In the genomic region with DNA sequence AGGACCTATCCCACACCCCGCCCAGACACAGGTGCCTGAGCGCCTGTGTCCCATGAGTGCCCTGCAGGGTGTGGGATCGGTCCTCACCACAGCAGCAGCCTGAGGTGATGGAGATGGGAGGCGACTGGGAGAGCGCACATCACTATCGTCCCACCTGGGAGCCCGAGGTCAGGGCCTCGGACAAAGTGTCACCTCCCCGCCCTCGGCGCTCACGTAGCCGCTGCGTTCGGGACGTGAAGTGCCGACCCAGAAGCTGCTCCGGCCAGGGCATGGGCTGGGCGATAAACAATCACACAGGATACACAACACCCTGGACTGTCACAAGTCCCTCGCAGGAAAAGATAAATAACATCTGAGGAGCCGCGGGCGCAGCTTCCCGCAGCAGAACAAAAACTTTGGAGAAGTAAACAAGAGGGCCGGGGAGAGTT, we compare ENCODE assay signal across 8 mouse cellular contexts. TPM values are rescaled to one million over a fixed set of nuclear protein-coding genes. Genes with fewer than 3 reads are reported as not detected.
A peak's percentile ranks its signal among the peaks of the same experiment; 100 is the strongest.
DNase-seq lines count a peak whose midpoint lies in the region; ATAC-seq lines count a peak whose summit lies in the region.

No protein-coding gene starts in this region.

- H3K27ac ChIP-seq in hindbrain, embryonic 10.5 days, result no peak overlapping the region
- H3K27ac ChIP-seq in limb, embryonic 11.5 days (replicated peaks; ENCODE audit: low read depth, low read length), result no peak overlapping the region
- H3K27ac ChIP-seq in midbrain, embryonic 15.5 days, result no peak overlapping the region

- DNase-seq in heart, adult 11 months, result peak; percentile 98
- no peak for DNase-seq in heart, postnatal 4 days
- DNase-seq in hindbrain, embryonic 10.5 days (ENCODE audit: low spot score), result no peak
- peak; percentile 30 for DNase-seq in limb, embryonic 11.5 days (ENCODE audit: low spot score)
- no peak for DNase-seq in cerebellum, adult 11 months
- DNase-seq in spleen, adult 18-20 months, result no peak
- no peak for DNase-seq in B cell, adult 2 months

- 2% methylated on average over 25 of the region's 25 CpGs for WGBS in hindbrain, embryonic 10.5 days
- 1% methylated on average over 25 of the region's 25 CpGs for WGBS in limb, embryonic 11.5 days
- WGBS in midbrain, embryonic 15.5 days, result 2% methylated on average over 25 of the region's 25 CpGs

- peak; percentile 35; the same call in 1 of the 2 replicates for ATAC-seq in limb, embryonic 11.5 days (ENCODE audit: insufficient number of reproducible peaks, low FRiP score, low TSS enrichment, low read depth)
- 0 out of 2 replicates have a peak, but pooled peaks have one; percentile 63 for ATAC-seq in midbrain, embryonic 15.5 days (replicated peaks)

- no peaks in the 10 kb centered on the region for H3K36me3 ChIP-seq in hindbrain, embryonic 10.5 days
- no peaks in the 10 kb centered on the region for H3K36me3 ChIP-seq in limb, embryonic 11.5 days (ENCODE audit: control insufficient read depth, insufficient read depth, low read length)
- H3K36me3 ChIP-seq in midbrain, embryonic 15.5 days (replicated peaks), result no peaks in the 10 kb centered on the region

- peaks cover 65% of the 10 kb centered on the region for H3K27me3 ChIP-seq in hindbrain, embryonic 10.5 days (ENCODE audit: insufficient read depth, poor library complexity, severe bottlenecking)
- peaks cover 25% of the 10 kb centered on the region for H3K27me3 ChIP-seq in limb, embryonic 11.5 days (ENCODE audit: control insufficient read depth, insufficient read depth, low read length)
- peaks cover 37% of the 10 kb centered on the region for H3K27me3 ChIP-seq in midbrain, embryonic 15.5 days (replicated peaks)

- H3K4me1 ChIP-seq in hindbrain, embryonic 10.5 days (replicated peaks), result peaks cover 36% of the 10 kb centered on the region
- H3K4me1 ChIP-seq in limb, embryonic 11.5 days (ENCODE audit: control insufficient read depth, insufficient read depth, low read length), result peaks cover 9% of the 10 kb centered on the region; the same call in 1 of the 2 replicates
- peaks cover 22% of the 10 kb centered on the region for H3K4me1 ChIP-seq in midbrain, embryonic 15.5 days

- peak overlapping the region; percentile 41 for H3K4me3 ChIP-seq in hindbrain, embryonic 10.5 days
- peak overlapping the region; percentile 1; the same call in 1 of the 2 replicates for H3K4me3 ChIP-seq in limb, embryonic 11.5 days (ENCODE audit: low read depth, low read length)
- 0 out of 2 replicates have a peak overlapping the region, but pooled peaks have one; percentile 13 for H3K4me3 ChIP-seq in midbrain, embryonic 15.5 days

- H3K9ac ChIP-seq in limb, embryonic 11.5 days (ENCODE audit: low read length), result no peak overlapping the region
- no peak overlapping the region for H3K9ac ChIP-seq in midbrain, embryonic 15.5 days

- H3K4me2 ChIP-seq in limb, embryonic 11.5 days (ENCODE audit: low read depth, severe bottlenecking), result peak overlapping the region; percentile 31; the same call in 1 of the 2 replicates
- H3K4me2 ChIP-seq in midbrain, embryonic 15.5 days, result peak overlapping the region; percentile 38

- peaks cover 7% of the 10 kb centered on the region; the same call in 1 of the 2 replicates for H3K9me3 ChIP-seq in hindbrain, embryonic 10.5 days
- H3K9me3 ChIP-seq in limb, embryonic 11.5 days (ENCODE audit: control insufficient read depth, low read length), result no peaks in the 10 kb centered on the region; the same call in 1 of the 2 replicates
- H3K9me3 ChIP-seq in midbrain, embryonic 15.5 days, result no peaks in the 10 kb centered on the region

RNA-seq across cellular contexts. Expression of a gene that starts 27.1 kb away (rescaled TPM):
- total RNA-seq in heart, postnatal 4 days (2021), result 10 to 100 TPM; 44.1 to 45.8 TPM
- 11.8 and 13.0 TPM in 2 replicates for polyA plus RNA-seq in hindbrain, embryonic 10.5 days (2016; fragmentation: Nextera tagmentation; extraction: Ambion mirVana)
- polyA plus RNA-seq in limb, embryonic 11.5 days (2014; fragmentation: Nextera tagmentation; extraction: Ambion mirVana), result 10.9 and 11.4 TPM in 2 replicates
- 13.4 and 15.1 TPM in 2 replicates for polyA plus RNA-seq in midbrain, embryonic 15.5 days (2015; fragmentation: Nextera tagmentation; extraction: Ambion mirVana)

Comparison
In these comparisons a context has a peak if more than half of its experiments do, and no peak if none do; other contexts are left out.
1. DNase-seq: peak in heart, adult 11 months (single experiment) and limb, embryonic 11.5 days (single experiment); none in heart, postnatal 4 days (single experiment), hindbrain, embryonic 10.5 days (single experiment), cerebellum, adult 11 months (single experiment), spleen, adult 18-20 months (0 of 2) and B cell, adult 2 months (0 of 2).
2. Peak in every context shown above with its lines, with median percentiles within 50 percentile points of each other: H3K4me3 ChIP-seq.